Mouse (Mus musculus): ENCODE measurements around the gene Ccdc194.
A peak's percentile ranks its signal among the peaks of the same experiment; 100 is the strongest.

The Ccdc194 gene

DNA sequence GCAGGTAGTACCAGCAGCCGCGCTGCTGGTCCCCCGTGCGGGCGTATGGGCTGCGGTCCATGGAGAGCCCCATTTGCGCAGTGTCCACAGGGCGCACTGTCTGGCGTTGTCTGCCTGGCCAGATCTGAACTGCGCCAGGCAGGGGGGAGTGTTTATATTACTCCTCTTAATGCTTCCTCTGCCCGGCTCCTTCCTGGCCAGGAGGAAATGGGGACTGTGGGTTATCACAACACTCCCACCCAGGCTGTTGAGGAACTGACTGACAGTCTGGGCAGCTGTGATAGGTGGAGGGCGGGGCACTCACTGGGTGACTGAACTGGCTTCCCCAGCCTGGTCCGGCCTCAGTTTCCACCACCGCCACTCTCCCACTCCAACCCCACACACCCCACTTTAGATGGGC lies 13.9 kb downstream of the Ccdc194 start, which contains the start of gene Plvap:
Gene Plvap (minus strand): TSS at position 109 of the 400 bp plus-strand sequence.
- DNase-seq (ENCODE audit: low read depth, low spot score): no peak

DNA sequence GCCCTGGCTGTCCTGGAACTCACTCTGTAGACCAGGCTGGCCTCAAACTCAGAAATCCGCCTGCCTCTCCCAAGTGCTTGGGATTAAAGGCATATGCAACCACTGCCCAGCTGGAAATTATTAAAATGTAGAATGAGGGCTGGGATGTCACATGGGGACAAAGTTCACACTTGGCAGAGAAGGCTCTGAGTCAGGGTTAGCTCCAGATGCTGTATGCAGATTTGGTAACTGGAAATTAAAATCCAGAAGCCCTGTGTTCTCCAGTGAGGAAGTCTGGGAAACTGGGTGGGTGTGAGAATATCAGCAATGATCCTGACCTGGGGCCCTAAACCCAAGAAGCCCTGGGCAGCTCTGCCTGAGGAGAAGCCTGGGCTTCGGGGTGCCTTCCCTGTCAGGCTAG lies 16.2 kb downstream of the Ccdc194 start:
- DNase-seq (ENCODE audit: low read depth, low spot score): no peak

DNA sequence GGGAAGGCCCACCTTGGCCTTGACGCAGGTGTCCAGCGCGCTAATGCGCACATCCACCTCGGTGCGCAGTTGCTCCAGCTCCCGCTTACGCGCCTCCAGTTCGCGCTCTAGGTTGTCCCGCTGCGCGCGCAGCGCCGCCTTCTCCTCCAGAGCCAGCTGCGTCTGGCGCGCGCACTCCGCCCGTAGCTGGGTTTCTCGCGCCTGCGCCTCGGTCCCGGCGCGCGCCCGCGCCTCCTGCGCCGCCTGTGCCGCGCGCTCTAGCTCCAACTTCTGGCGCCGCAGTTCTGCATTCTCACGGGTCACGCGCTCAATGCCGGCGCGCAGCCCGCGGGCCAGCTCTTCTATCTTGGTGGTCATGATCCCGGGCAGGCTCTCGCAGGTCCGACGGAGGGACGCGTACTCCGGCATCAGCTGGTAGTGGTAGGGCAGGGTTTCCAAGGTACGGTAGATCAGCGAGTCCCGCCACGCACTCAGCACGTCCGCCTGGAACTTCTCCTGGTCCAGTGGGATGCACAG lies 17.9 kb downstream of the Ccdc194 start:
- peak; percentile 94 for DNase-seq (ENCODE audit: low read depth, low spot score)

DNA sequence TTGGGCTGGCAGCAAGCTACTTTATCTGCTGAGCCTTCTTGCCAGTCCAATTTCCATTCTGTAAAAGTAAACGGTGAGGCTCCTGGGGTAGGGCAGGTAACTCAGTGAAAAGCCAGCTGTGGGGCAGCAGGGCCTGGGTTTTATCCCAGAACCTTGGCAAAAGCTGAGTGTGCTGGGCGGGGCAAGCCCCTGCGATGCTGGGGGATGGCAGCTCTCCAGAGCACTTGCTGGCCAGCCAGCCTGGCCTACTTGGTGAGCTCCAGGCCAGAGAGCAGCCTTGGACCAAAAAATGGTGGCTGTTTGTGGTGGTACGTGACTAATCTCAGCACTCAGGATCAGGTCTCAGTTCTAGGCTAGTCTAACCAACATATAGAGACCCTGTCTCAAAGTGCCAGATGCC lies 19.5 kb downstream of the Ccdc194 start:
- no peak for DNase-seq (ENCODE audit: low read depth, low spot score)

DNA sequence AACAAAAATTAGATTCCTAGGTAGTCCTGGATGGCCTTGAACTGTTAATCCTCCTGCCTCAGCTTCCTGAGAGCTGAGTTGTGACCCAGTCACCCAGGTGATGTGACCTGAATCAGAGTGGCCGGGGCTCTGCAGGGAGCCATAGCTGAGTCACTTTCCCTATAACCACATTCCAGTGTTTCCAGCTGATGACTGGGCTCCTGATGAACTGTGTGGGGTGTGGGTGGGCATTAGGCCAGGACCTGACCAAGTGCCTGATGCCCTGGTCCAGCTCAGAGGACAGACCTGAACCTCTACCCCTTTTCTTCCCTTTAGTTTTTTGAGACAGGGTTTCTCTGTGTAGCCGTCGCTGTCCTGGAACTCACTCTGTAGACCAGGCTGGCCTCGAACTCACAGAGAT lies 20.2 kb downstream of the Ccdc194 start:
- DNase-seq (ENCODE audit: low read depth, low spot score): no peak

DNA sequence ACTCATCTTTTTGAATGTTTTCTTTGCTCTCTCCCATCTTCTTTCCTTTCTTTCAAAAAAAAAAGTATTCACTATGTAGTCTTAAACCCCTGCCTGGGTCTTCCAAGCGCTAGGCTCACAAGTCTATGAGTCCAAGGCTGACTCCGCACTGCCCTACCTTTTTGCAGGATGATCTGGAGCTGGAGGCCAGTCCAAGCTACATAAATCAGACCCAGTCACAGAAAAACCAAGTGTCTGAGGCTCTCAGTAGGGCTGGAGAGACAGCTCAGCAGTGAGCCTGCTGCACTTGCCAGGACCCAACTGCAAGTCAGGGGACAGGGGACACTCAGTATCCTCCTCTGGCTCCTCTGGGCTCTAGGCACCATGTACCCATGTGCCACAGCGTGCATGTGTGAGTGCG lies 21.2 kb downstream of the Ccdc194 start:
- no peak for DNase-seq (ENCODE audit: low read depth, low spot score)

DNA sequence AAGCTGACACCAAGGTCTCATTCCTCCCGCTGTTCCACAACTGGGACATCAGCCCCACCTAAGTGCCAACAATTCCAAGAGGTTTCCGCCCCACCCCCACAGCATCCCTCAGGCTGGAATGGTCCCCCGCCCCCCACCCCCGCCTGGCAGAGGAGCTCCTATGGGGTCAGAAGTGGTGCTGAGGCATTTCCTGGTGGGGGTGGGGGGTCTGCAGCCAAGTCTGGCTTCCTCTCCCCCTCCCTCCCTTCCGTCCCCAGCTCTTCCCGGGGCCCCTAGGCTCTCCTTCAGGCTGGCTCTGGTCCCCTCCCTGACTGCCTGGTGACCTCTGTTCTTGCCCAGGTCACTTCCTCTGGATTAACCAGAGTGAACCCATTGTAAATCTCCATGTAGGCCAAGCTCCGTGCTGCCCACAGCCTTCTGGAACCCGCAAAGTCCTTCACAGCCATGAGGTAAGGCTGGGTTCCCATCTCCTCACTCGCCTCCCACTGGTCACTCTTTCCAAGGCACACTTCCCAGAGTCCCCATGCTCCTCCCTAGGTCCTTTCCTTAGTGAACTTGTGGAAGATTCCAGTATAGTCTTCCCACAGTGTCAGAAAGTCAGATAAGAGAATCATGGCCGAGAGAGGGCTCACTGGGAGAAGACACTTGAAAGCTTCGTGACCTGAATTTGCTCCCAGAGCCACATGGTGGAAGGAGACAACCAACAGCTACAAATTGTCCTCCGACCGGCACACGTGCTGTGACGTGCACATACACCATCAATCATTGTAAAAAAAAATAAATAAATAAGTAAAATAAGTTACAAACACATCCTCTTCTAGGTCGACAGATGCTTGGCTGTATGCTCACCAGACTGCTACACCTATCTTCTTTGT lies 26.5 kb downstream of the Ccdc194 start:
- no peak for DNase-seq (ENCODE audit: low read depth, low spot score)

DNA sequence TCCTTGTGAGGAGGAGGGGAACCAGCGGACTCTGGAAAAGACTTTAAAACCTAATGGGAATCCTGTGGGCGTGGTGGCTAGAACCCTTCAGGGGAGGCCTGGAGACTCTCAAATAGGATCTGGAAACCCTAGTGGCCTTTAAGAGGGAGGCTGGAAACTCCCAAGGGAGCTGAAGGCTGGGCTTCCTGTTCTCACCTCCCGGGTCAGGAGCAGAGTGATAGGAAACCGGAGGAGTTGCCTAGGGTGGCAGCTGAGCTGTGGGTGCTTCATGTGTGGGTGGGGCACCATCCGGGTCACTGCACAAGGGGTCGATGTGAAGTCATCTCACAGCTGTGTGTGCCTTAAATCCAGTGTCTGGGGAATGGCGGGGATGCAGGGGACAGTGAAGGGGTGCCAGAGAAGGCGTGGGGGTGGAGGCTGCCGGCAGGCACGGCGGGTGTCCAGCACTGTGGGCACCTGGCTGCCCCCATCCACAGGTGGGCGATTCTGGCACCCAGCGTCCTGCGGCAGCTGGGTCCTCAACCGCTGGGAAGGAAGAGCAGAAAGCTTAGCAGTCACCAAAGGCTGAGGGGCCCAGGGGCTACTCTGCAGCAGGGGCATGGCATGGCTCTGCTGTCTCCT lies 27.5 kb downstream of the Ccdc194 start:
- DNase-seq (ENCODE audit: low read depth, low spot score): no peak

DNA sequence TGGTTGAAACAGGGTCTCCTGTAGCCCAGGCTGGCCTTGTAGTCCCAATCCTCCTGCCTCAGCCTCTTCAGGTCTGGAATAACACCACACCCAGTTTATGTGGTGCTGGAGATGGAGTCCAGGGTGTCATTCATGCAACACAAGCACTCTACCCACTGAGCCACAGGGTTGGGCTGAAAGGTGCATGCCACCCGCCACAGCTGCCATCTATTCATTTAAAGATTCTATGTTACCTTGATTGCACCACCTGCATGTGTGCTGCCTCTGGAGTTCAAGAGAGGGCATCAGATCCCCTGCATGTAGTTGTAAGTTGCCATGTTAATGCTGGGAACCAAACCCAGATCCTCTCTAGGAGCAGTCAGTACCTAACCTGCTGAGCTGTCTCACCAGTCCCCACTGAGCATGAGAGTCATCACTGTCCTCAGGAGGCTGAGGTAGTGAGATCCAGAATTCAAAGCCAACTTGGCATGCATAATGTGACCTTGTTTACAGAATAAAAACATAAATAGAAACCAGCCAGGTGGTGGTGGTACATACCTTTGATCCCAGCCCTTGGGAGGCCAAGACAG lies 28.4 kb downstream of the Ccdc194 start:
- no peak for DNase-seq (ENCODE audit: low read depth, low spot score)

DNA sequence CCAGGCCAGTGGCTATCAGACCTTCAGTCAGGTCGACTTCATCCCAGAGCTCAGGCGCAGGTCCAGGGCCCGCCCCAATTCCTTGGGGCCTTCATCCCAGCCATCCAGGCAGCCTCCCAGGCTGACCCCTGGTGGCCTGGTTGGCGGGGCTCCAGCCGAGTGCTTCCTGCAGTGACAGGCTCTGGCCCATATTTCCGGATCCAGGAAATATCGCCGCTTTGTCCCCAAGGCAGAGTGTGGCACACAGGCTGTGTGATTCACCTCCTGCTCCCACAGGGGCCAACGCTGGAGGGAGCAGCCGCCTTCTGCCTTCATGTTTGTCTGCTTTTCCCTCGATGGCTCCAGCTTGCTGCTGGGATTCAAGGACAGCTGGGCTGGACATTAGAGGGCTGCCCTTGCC lies 29.0 kb downstream of the Ccdc194 start:
- no peak for DNase-seq (ENCODE audit: low read depth, low spot score)

DNA sequence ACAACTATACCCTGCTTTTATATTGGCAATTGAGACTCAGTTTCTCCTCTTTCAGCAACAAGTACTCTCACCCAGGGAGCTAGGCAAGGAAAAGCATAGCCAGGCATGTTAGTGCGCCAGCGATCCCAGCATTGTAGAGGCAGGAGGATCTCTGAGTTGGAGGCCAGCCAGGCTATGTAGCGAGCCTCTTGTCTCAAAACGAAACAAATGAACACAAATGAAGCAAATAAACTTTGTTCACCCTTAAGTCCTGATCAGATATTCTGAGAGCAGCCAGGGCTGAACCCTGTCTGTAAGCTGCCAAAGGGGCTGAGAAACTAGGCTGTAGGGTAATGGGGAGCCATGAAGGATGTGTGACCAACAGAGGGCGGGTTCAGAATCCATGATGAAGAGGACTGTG lies 29.7 kb downstream of the Ccdc194 start:
- no peak for DNase-seq (ENCODE audit: low read depth, low spot score)

DNA sequence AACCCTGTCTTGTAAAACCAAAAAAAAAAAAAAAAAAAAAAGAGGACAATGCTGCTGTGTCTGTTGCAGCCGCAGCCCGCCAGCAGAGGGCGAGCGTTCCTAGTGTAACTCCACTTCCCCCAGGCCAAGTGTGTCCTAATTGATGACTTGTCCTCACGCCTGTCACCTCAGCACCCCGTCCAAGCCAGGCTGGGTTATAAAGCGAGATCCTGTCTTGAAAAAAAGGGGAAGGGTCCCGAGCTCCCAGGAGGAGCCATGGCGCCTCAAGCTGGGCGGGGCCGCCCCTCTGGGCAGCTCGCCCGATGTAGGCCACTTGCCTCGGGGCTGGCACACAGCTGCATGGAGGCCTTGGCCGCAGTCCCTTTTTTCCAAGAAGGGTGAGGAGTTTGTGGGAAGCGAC lies 30.5 kb downstream of the Ccdc194 start:
- no peak for DNase-seq (ENCODE audit: low read depth, low spot score)

DNA sequence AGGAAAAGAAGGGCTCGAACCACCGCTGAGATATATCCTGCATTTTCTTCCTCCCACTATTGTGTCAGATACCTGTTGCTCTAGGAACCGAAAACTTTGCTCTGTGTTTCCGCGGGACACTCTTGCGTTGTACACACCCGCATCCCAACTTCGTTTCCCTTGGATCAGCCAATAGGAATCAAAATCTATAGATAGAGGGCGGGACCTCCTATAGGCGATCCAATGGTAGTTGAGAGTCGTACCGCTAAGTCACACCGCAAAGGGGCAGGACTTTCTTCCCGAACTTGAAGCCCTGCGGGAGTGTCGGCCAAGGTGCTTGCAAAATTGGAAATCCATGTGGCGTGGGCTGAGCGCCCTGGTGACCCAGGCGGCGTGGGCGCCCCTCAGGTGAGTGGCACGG lies 37.1 kb downstream of the Ccdc194 start:
- peak; percentile 96 for DNase-seq (ENCODE audit: low read depth, low spot score)

DNA sequence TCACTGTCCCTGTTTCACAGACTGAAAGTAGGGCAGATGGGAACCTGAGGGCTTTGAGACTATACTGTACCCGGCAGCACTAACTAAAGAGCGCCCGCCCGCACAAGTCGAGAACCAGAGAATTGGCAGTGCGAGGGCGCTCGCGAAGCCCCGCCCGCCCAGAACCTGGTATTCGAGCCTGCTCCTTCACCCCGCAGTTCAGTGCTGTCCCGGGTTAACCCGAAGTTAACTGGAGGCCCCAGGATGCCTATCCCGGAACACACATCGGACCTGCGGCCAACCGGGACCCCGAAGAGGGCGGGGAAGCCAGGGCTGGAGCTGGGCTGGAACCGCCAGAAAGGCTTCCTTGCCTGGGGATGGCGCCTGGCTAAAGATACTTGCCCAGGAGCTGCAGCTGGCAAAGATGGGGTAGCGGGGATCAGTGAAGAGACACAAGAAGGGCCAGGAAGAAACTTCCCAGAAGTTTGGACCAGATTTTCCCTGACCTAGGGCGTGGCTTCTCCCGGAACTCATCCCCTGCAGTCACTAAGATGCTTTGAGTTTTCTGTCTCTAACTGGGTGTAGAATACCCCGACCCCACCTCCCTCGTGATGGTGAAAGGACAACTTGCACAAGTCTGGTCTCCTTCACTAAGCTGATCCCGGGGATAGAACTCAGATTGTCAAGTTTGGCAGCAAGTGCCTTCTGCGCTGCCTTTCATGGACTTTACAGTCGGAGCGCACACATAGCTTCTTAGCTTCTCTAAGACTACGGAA lies 37.6 kb downstream of the Ccdc194 start, which contains the start of gene Gtpbp3:
Gene Gtpbp3 (plus strand): TSS at position 413 of the 755 bp plus-strand sequence.
- DNase-seq (ENCODE audit: low read depth, low spot score): no peak

DNA sequence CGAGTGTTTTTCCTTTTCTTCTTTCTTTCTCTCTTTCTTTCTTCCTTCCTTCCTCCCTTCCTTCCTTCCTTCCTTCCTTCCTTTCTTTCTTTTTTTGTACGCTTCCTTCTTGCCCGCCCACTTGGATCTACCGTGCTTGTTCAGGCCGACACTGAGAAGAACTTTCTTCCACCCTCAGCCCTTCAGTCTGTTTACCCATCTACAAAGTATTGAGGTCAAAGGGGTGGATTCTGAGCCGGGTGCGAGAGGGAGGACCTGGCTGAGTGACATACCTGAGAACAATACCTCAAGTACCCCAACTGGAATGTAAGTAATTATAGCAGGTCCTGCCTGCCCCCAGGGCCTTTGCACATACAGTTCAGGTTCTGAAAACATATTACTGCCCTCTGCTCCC lies 39.4 kb downstream of the Ccdc194 start:
- DNase-seq (ENCODE audit: low read depth, low spot score): no peak

DNA sequence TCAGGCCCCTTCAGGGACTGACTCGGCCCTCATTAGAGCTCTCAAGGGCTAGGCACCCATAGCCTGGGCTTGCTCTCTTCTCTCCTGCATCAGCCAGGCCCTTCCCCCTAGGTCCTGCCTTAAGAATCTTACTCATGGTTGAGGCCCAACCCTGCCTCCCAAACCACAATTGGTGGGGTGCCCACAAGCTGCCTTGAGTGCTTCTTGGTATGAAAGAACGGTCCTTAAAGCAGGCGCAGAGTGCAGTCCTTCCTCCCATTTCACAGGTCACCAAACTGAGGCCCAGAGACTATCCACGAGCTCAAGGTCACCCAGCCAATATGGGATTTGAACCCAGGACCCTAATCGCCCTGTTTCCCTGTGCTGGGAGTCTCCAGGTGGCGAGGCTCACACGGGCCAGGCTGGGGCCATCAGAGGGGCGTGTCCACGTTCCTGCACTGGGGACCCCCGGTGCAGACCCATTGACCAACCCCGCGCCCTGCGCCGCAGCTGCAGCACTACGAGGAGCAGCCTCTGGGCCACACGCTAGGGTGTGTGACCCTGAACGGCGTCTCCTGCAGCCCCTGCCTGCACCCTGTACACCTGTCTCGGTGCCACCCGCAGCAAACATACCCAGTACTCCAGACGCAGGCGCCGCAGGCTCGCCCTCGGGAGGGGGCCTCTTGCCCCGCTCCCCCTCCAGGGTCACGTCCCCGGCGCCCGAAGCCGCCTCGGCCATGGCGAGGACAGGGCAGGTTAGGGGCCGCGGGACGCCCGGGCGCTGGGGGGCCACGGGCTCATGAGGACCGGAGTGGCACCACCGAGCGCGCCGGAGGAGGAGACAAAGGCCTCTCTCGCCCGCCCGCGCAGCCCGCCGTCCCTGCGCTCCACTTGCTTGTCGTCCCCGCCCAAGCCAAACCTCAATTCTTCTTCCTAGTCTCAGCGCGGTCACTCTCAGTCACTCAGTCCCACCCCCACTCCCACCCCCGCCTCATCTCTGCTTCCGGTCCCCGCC lies 40.1 kb downstream of the Ccdc194 start, which contains the start of gene Ano8:
Gene Ano8 (minus strand): TSS at position 822 of the 994 bp plus-strand sequence.
- no peak for DNase-seq (ENCODE audit: low read depth, low spot score)

DNA sequence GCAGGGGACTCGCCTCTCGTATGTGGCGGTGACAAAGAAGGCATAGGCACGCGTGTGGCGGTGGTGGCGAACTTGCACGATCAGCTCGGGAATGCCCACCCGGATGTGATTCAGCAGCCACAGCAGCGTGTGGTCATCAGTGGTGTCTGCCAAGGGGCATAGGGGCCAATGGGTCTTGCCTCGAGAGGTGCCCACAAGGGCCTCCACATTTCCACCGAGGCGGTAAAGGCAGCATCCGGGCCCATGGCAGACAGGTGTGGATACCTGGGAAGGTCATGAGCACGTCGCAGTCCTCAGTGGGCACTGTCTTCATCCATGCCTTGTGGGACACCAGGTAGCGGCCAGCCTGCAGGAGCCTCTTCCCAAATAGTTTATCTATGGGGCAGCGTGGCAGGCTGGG lies 40.8 kb downstream of the Ccdc194 start:
- DNase-seq (ENCODE audit: low read depth, low spot score): no peak

DNA sequence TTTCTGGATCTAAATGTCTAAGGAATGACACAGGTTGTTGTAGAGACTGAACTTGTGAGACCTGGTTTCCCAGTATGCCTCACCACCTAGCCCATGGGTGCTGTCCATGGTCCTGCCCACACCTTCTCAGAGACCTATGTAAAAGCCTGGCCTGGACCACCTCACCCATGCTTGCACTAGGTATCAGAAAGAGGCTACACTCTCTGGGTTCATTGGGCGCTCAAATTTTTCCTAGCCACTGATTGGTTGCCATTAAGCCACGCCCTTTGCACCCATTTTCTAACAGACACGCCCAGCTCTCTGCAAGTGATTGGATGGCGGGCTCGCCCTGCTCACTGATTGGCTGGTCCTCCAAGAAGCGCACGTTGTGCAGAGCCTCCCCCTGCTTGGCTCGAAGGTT lies 41.6 kb downstream of the Ccdc194 start:
- peak; percentile 88 for DNase-seq (ENCODE audit: low read depth, low spot score)

DNA sequence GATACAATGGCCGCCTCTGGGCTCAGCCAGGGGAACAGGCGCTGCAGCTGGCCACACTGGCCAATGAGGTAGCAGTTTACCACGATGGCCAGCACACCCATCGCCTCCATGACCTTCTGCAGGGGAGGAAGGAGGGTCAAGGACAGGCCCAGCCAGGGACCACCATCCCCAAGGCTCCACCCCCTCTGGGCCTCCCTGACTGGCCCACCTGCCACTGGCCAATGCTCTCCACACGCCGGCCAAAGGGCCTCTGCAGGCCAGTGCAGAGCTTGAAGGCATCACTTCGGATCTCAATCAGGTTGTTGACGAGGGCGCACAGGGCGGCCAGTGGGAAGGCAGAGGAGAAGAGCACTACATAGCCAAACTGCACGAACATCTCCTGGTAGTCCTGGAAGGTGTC lies 46.6 kb downstream of the Ccdc194 start:
- DNase-seq (ENCODE audit: low read depth, low spot score): no peak

DNA sequence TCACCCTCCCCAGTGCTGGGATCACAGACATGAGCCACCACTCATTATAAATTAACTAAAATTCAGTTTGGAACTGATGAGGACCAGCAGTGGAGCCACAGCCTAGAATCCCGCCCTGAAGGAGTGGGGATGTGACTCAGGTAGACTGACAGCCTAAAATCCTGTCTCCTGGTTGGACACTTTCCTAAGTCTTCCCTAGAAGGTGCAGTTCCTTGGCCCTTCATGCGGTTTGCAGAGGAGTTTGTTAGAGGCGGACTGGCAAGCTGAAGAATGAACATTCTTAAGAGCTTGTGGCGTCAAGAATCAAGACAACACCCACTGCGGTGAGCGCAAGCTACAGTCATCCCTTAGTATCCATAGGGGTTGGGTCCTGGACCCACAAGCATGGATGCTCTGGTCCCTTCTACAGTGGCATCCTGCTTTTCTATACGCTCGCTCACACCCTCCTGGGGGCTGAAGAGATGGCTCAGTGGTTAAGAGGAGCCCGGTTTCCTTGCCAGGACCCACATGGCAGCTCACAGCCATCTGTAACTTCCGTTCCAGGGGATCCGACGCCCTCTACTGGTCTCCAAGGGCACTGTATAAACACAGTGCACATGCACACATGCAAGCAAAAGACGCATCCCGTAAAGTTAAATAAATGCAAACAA lies 48.2 kb downstream of the Ccdc194 start:
- DNase-seq (ENCODE audit: low read depth, low spot score): no peak
